Mouse (Mus musculus) MEL (cell line): ENCODE measurements around the gene Gm20388. TPM values are rescaled to one million over a fixed set of nuclear protein-coding genes. Genes with fewer than 3 reads are reported as not detected.

Experiments used
- DNase-seq: peaks from one replicate; pipeline ENCODE4 v3.0.0; 2011; ENCODE audit warnings: low read depth, low spot score
- H3K27ac ChIP-seq: 2 replicates; pipeline ENCODE4 v1.5.1; 2012; ENCODE audit warnings: low read depth, mild to moderate bottlenecking, control low read depth, low read length, moderate library complexity; ENCODE audit not compliant: control insufficient read depth
- H3K27me3 ChIP-seq, 2 experiments: fragments of 150-350 bp in 1 of 2; sonication (generic) in 1 of 2; 2 replicates each; pipeline ENCODE4 v1.6.1; 2012; ENCODE audit warnings: low read length in 2 of 2, mild to moderate bottlenecking in 2 of 2, improper control_type of control experiment in 1 of 2, moderate library complexity in 1 of 2; ENCODE audit not compliant: insufficient read depth in 2 of 2, control insufficient read depth in 1 of 2
- H3K36me3 ChIP-seq, 2 experiments: 2 replicates each; pipeline ENCODE4 v1.6.1; 2012 to 2014; ENCODE audit warnings: low read length in 2 of 2, improper control_type of control experiment in 1 of 2, inconsistent platforms in 1 of 2, mild to moderate bottlenecking in 1 of 2; ENCODE audit not compliant: insufficient read depth in 2 of 2, control insufficient read depth in 1 of 2
- H3K4me1 ChIP-seq, 2 experiments: fragments of 150-350 bp in 1 of 2; sonication (generic) in 1 of 2; 2 replicates each; pipeline ENCODE4 v1.6.1; 2012; ENCODE audit warnings: low read length in 2 of 2, improper control_type of control experiment in 1 of 2, mild to moderate bottlenecking in 1 of 2; ENCODE audit not compliant: insufficient read depth in 2 of 2, control insufficient read depth in 1 of 2
- H3K4me3 ChIP-seq, 2 experiments: fragments of 150-350 bp in 1 of 2; sonication (generic) in 1 of 2; 2 replicates each; pipeline ENCODE4 v1.5.1; 2012; ENCODE audit warnings: low read depth in 2 of 2, low read length in 2 of 2, mild to moderate bottlenecking in 2 of 2, moderate library complexity in 2 of 2, control low read depth in 1 of 2, improper control_type of control experiment in 1 of 2; ENCODE audit not compliant: control insufficient read depth in 1 of 2, insufficient read depth in 1 of 2
- H3K79me2 ChIP-seq: 2 replicates; pipeline ENCODE4 v1.6.1; 2012; ENCODE audit warnings: mild to moderate bottlenecking, low read length, moderate library complexity; ENCODE audit not compliant: control insufficient read depth, poor library complexity, insufficient read depth
- H3K9ac ChIP-seq: 2 replicates; pipeline ENCODE4 v1.6.1; 2012; ENCODE audit warnings: low read depth, mild to moderate bottlenecking, control low read depth, low read length, moderate library complexity; ENCODE audit not compliant: control insufficient read depth, poor library complexity, severe bottlenecking
- H3K9me3 ChIP-seq: fragments of 150-350 bp; sonication (generic); replicated peaks from 2 replicates; pipeline ENCODE4 v1.6.1; 2012; ENCODE audit warnings: mild to moderate bottlenecking, low read length, improper control_type of control experiment, moderate library complexity; ENCODE audit not compliant: insufficient read depth
- BHLHE40 ChIP-seq: IDR thresholded peaks from 2 replicates; pipeline ENCODE4 v1.6.1; 2012; ENCODE audit warnings: low read depth, mild to moderate bottlenecking, inconsistent platforms, low read length, improper control_type of control experiment, borderline replicate concordance
- CTCF ChIP-seq, 3 experiments: IDR thresholded peaks in 2 of 3; conservative IDR thresholded peaks in 1 of 3; 2 replicates each; pipeline ENCODE4 v1.5.1; 2011 to 2012; ENCODE audit warnings: low read length in 3 of 3, low read depth in 2 of 3, mild to moderate bottlenecking in 2 of 3, improper control_type of control experiment in 1 of 3, inconsistent platforms in 1 of 3, mixed read lengths in 1 of 3, moderate library complexity in 1 of 3; ENCODE audit not compliant: control insufficient read depth in 1 of 3, insufficient read depth in 1 of 3, poor library complexity in 1 of 3, severe bottlenecking in 1 of 3
- E2F4 ChIP-seq: IDR thresholded peaks from 2 replicates; pipeline ENCODE4 v1.6.1; 2011; ENCODE audit warnings: low read depth, low read length, improper control_type of control experiment, borderline replicate concordance
- ELF1 ChIP-seq: IDR thresholded peaks from 2 replicates; pipeline ENCODE4 v1.6.1; 2014; ENCODE audit warnings: low read depth, mild to moderate bottlenecking, inconsistent platforms, low read length, improper control_type of control experiment, moderate library complexity
- EP300 ChIP-seq, 2 experiments: IDR thresholded peaks; 2 replicates each; pipeline ENCODE4 v1.6.1; 2011; ENCODE audit warnings: improper control_type of control experiment in 2 of 2, low read length in 2 of 2, low read depth in 1 of 2, mild to moderate bottlenecking in 1 of 2
- ETS1 ChIP-seq: IDR thresholded peaks from 2 replicates; pipeline ENCODE4 v1.6.1; 2012; ENCODE audit warnings: low read depth, mild to moderate bottlenecking, inconsistent platforms, low read length, improper control_type of control experiment, moderate library complexity
- GABPA ChIP-seq: IDR thresholded peaks from 2 replicates; pipeline ENCODE4 v1.6.1; 2012; ENCODE audit warnings: low read depth, mild to moderate bottlenecking, inconsistent platforms, low read length, improper control_type of control experiment, moderate library complexity
- GATA1 ChIP-seq: IDR thresholded peaks from 2 replicates; pipeline ENCODE4 v1.6.1; 2011; ENCODE audit warnings: low read depth, low read length, improper control_type of control experiment
- HCFC1 ChIP-seq: IDR thresholded peaks from 2 replicates; pipeline ENCODE4 v1.6.1; 2012; ENCODE audit warnings: low read depth, mild to moderate bottlenecking, inconsistent platforms, low read length, improper control_type of control experiment, moderate library complexity
- KAT2A ChIP-seq: conservative IDR thresholded peaks from 2 replicates; pipeline ENCODE4 v1.6.1; 2012; ENCODE audit warnings: low read depth, low read length, improper control_type of control experiment, inconsistent platforms
- MAFK ChIP-seq: IDR thresholded peaks from 2 replicates; pipeline ENCODE4 v1.6.1; 2011; ENCODE audit warnings: low read depth, mild to moderate bottlenecking, low read length, improper control_type of control experiment, borderline replicate concordance
- MAX ChIP-seq: IDR thresholded peaks from 2 replicates; pipeline ENCODE4 v1.6.1; 2011; ENCODE audit warnings: low read length, improper control_type of control experiment
- MAZ ChIP-seq: IDR thresholded peaks from 2 replicates; pipeline ENCODE4 v1.6.1; 2012; ENCODE audit warnings: low read depth, mild to moderate bottlenecking, inconsistent platforms, low read length, improper control_type of control experiment
- MEF2A ChIP-seq: IDR thresholded peaks from 2 replicates; pipeline ENCODE4 v1.6.1; 2014; ENCODE audit warnings: low read depth, mild to moderate bottlenecking, inconsistent platforms, low read length, improper control_type of control experiment; ENCODE audit not compliant: poor library complexity, insufficient replicate concordance, severe bottlenecking; ENCODE audit errors: extremely low read depth
- MXI1 ChIP-seq: IDR thresholded peaks from 2 replicates; pipeline ENCODE4 v1.6.1; 2011; ENCODE audit warnings: mild to moderate bottlenecking, low read depth, low read length, improper control_type of control experiment
- MYB ChIP-seq: IDR thresholded peaks from 2 replicates; pipeline ENCODE4 v1.6.1; 2011; ENCODE audit warnings: mild to moderate bottlenecking, low read depth, low read length, improper control_type of control experiment
- MYC ChIP-seq: IDR thresholded peaks from 2 replicates; pipeline ENCODE4 v1.6.1; 2011; ENCODE audit warnings: low read depth, mild to moderate bottlenecking, low read length, improper control_type of control experiment, moderate library complexity
- NELFE ChIP-seq: IDR thresholded peaks from 2 replicates; pipeline ENCODE4 v1.6.1; 2011; ENCODE audit warnings: low read depth, low read length, improper control_type of control experiment
- NRF1 ChIP-seq: IDR thresholded peaks from 2 replicates; pipeline ENCODE4 v1.6.1; 2014; ENCODE audit warnings: low read depth, mild to moderate bottlenecking, inconsistent platforms, low read length, improper control_type of control experiment, moderate library complexity; ENCODE audit not compliant: poor library complexity, insufficient read depth, severe bottlenecking
- POLR2A ChIP-seq, 2 experiments: IDR thresholded peaks; 2 replicates each; pipeline ENCODE4 v1.6.1; 2011 to 2012; ENCODE audit warnings: low read length in 2 of 2, mild to moderate bottlenecking in 2 of 2, control low read depth in 1 of 2, improper control_type of control experiment in 1 of 2, low read depth in 1 of 2, moderate library complexity in 1 of 2; ENCODE audit not compliant: control insufficient read depth in 1 of 2, insufficient read depth in 1 of 2, poor library complexity in 1 of 2
- POLR2AphosphoS2 ChIP-seq: IDR thresholded peaks from 2 replicates; pipeline ENCODE4 v1.6.1; 2011; ENCODE audit warnings: low read length, improper control_type of control experiment
- POLR2AphosphoS5 ChIP-seq: IDR thresholded peaks from 2 replicates; pipeline ENCODE4 v1.6.1; 2012; ENCODE audit warnings: low read depth, borderline replicate concordance, mild to moderate bottlenecking, inconsistent platforms, low read length, moderate library complexity, mixed read lengths
- RAD21 ChIP-seq: IDR thresholded peaks from 2 replicates; pipeline ENCODE4 v1.6.1; 2011; ENCODE audit warnings: mild to moderate bottlenecking, low read depth, low read length, improper control_type of control experiment
- RCOR1 ChIP-seq: IDR thresholded peaks from 2 replicates; pipeline ENCODE4 v1.6.1; 2012; ENCODE audit warnings: low read depth, mild to moderate bottlenecking, inconsistent platforms, low read length, improper control_type of control experiment
- SIN3A ChIP-seq: IDR thresholded peaks from 2 replicates; pipeline ENCODE4 v1.6.1; 2012; ENCODE audit warnings: low read length, improper control_type of control experiment, inconsistent platforms
- TAL1 ChIP-seq: IDR thresholded peaks from 2 replicates; pipeline ENCODE4 v1.6.1; 2012; ENCODE audit warnings: mild to moderate bottlenecking, inconsistent platforms, low read length, moderate library complexity, mixed read lengths
- TBP ChIP-seq: IDR thresholded peaks from 2 replicates; pipeline ENCODE4 v1.8.0; 2011; ENCODE audit warnings: low read depth, low read length, improper control_type of control experiment
- TCF12 ChIP-seq: IDR thresholded peaks from 2 replicates; pipeline ENCODE4 v1.6.1; 2014; ENCODE audit warnings: low read depth, mild to moderate bottlenecking, inconsistent platforms, low read length, improper control_type of control experiment, moderate library complexity
- UBTF ChIP-seq: IDR thresholded peaks from 2 replicates; pipeline ENCODE4 v1.6.1; 2012; ENCODE audit warnings: low read depth, mild to moderate bottlenecking, inconsistent platforms, low read length, improper control_type of control experiment, moderate library complexity, borderline replicate concordance; ENCODE audit not compliant: insufficient read depth
- USF2 ChIP-seq, 2 experiments: IDR thresholded peaks; 2 replicates each; pipeline ENCODE4 v1.6.1; 2011 to 2012; ENCODE audit warnings: improper control_type of control experiment in 2 of 2, low read length in 2 of 2, borderline replicate concordance in 1 of 2, inconsistent platforms in 1 of 2, low read depth in 1 of 2, mild to moderate bottlenecking in 1 of 2; ENCODE audit not compliant: insufficient read depth in 1 of 2
- ZC3H11A ChIP-seq: IDR thresholded peaks from 2 replicates; pipeline ENCODE4 v1.6.1; 2012; ENCODE audit warnings: low read depth, mild to moderate bottlenecking, inconsistent platforms, low read length, improper control_type of control experiment
- ZKSCAN1 ChIP-seq: IDR thresholded peaks from 2 replicates; pipeline ENCODE4 v1.6.1; 2012; ENCODE audit warnings: low read depth, mild to moderate bottlenecking, inconsistent platforms, low read length, improper control_type of control experiment, moderate library complexity
- ZMIZ1 ChIP-seq: IDR thresholded peaks from 2 replicates; pipeline ENCODE4 v1.6.1; 2012; ENCODE audit warnings: low read depth, mild to moderate bottlenecking, inconsistent platforms, low read length, improper control_type of control experiment, moderate library complexity
- polyA plus RNA-seq, 2 experiments: library from polyadenylated mRNA; stranded (reverse) in 1 of 2; unstranded in 1 of 2; fragments of >175 nt in 1 of 2; fragments of >200 nt in 1 of 2; gene quantifications; 2 replicates each; pipeline versions ENCODE4 v1.2.1 to v1.2.4; 2012; ENCODE audit warnings: low replicate concordance in 2 of 2, low read depth in 1 of 2; ENCODE audit not compliant: insufficient read length in 2 of 2, insufficient read depth in 1 of 2, missing spikeins in 1 of 2
- total RNA-seq: library from RNA; depleted of rRNA; stranded (reverse); fragments of 300-350 nt; gene quantifications from 2 replicates; pipeline ENCODE4 v1.2.3, GENCODE M21; 2012

Gene Gm20388
- total and polyA plus RNA-seq, 3 experiments = 11.1 to 17.8 TPM; not detected in 1

DNA sequence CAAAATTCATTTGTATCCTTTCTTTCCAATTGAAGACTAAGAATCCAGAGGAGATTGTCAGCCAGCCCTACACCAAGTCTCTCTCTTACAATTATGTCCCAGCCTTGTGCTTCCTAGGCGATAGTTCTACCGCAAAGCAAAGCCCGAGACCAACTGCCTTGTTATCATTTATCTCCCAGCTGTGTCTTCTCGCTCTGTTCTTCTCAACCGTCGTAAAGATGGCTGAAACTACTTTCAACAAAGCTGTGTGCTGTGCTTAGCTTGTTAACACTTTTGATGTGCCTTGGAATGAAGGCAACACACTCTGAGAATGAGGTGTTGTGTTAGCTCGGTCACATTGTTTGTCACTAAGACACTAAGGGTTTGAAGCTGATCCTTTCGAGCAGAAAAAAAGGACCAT lies 3421.2 kb downstream of the Gm20388 start:
- peak overlapping the region; percentile 61 to 74 for H3K4me3 ChIP-seq
- H3K9ac ChIP-seq = peak overlapping the region; percentile 47
- peak; percentile 85 for DNase-seq
- no peaks in the 10 kb centered on the region for H3K79me2 ChIP-seq
- peaks cover 0 to 14% of the 10 kb centered on the region in 2 experiments; a peak in 2 of 4 replicates for H3K36me3 ChIP-seq
- no peak for TF ChIP-seq POLR2AphosphoS5
- TF ChIP-seq NELFE = no peak; the same call in 1 of the 2 replicates
- peak; percentile 57 for TF ChIP-seq ZMIZ1
- no peak for TF ChIP-seq POLR2A (IDR thresholded peaks at IDR 0.05; ENCODE audit: control insufficient read depth in 1 of 2, insufficient read depth in 1 of 2, low read depth in 1 of 2, low read length in 2 of 2, poor library complexity in 1 of 2)
- no peak for TF ChIP-seq GABPA
- TF ChIP-seq TAL1 = peak; percentile 69
- peak; percentile 79 for TF ChIP-seq SIN3A
- peak; percentile 83 for TF ChIP-seq GATA1
- no peak for TF ChIP-seq MAZ
- TF ChIP-seq E2F4 = no peak
- TF ChIP-seq NRF1 = no peak
- TF ChIP-seq BHLHE40 = no peak
- peak; percentile 86 for TF ChIP-seq MYB
- no peak for TF ChIP-seq USF2 (IDR thresholded peaks at IDR 0.05; ENCODE audit: borderline replicate concordance in 1 of 2, insufficient read depth in 1 of 2, low read depth in 1 of 2, low read length in 2 of 2)
- peak; percentile 86 for TF ChIP-seq RCOR1
- TF ChIP-seq UBTF = no peak
- no peak for TF ChIP-seq CTCF (IDR thresholded peaks at IDR 0.05 in 2 of 3, conservative IDR thresholded peaks at IDR 0.05 in 1 of 3; ENCODE audit: control insufficient read depth in 1 of 3, insufficient read depth in 1 of 3, low read depth in 2 of 3, low read length in 3 of 3, poor library complexity in 1 of 3, severe bottlenecking in 1 of 3)
- peak; percentile 56; the same call in 1 of the 2 replicates for TF ChIP-seq HCFC1
- TF ChIP-seq TBP = no peak
- TF ChIP-seq ZC3H11A = no peak
- TF ChIP-seq MAFK = no peak
- peak; percentile 79 for TF ChIP-seq TCF12
- no peak for TF ChIP-seq RAD21
- no peak for TF ChIP-seq POLR2AphosphoS2
- TF ChIP-seq ETS1 = peak; percentile 89
- 0 out of 2 replicates have a peak, but pooled peaks have one; percentile 16 for TF ChIP-seq ELF1
- TF ChIP-seq MXI1 = no peak
- TF ChIP-seq KAT2A = no peak
- peak; percentile 79 to 86 for TF ChIP-seq EP300 (IDR thresholded peaks at IDR 0.05; ENCODE audit: low read depth in 1 of 2, low read length in 2 of 2)
- peak; percentile 62; the same call in 1 of the 2 replicates for TF ChIP-seq MYC
- TF ChIP-seq MEF2A = no peak
- TF ChIP-seq ZKSCAN1 = no peak
- TF ChIP-seq MAX = peak; percentile 34
- peak overlapping the region; percentile 71 for H3K27ac ChIP-seq
- H3K4me1 ChIP-seq = peaks cover 0 to 27% of the 10 kb centered on the region in 2 experiments; a peak in 3 of 4 replicates
- H3K9me3 ChIP-seq = no peaks in the 10 kb centered on the region
- no peaks in the 10 kb centered on the region for H3K27me3 ChIP-seq
